Mouse (Mus musculus) MEL (cell line): ENCODE data around the gene Gpc5. TPM values are rescaled to one million over a fixed set of nuclear protein-coding genes. Genes with fewer than 3 reads are reported as not detected.

Source experiments
- DNase-seq: peaks from one replicate; pipeline ENCODE4 v3.0.0; 2011; ENCODE audit warnings: low read depth, low spot score
- H3K27ac ChIP-seq: 2 replicates; pipeline ENCODE4 v1.5.1; 2012; ENCODE audit warnings: low read depth, mild to moderate bottlenecking, control low read depth, low read length, moderate library complexity; ENCODE audit not compliant: control insufficient read depth
- H3K27me3 ChIP-seq, 2 experiments: fragments of 150-350 bp in 1 of 2; sonication (generic) in 1 of 2; 2 replicates each; pipeline ENCODE4 v1.6.1; 2012; ENCODE audit warnings: low read length in 2 of 2, mild to moderate bottlenecking in 2 of 2, improper control_type of control experiment in 1 of 2, moderate library complexity in 1 of 2; ENCODE audit not compliant: insufficient read depth in 2 of 2, control insufficient read depth in 1 of 2
- H3K36me3 ChIP-seq, 2 experiments: 2 replicates each; pipeline ENCODE4 v1.6.1; 2012 to 2014; ENCODE audit warnings: low read length in 2 of 2, improper control_type of control experiment in 1 of 2, inconsistent platforms in 1 of 2, mild to moderate bottlenecking in 1 of 2; ENCODE audit not compliant: insufficient read depth in 2 of 2, control insufficient read depth in 1 of 2
- H3K4me1 ChIP-seq, 2 experiments: fragments of 150-350 bp in 1 of 2; sonication (generic) in 1 of 2; 2 replicates each; pipeline ENCODE4 v1.6.1; 2012; ENCODE audit warnings: low read length in 2 of 2, improper control_type of control experiment in 1 of 2, mild to moderate bottlenecking in 1 of 2; ENCODE audit not compliant: insufficient read depth in 2 of 2, control insufficient read depth in 1 of 2
- H3K4me3 ChIP-seq, 2 experiments: fragments of 150-350 bp in 1 of 2; sonication (generic) in 1 of 2; 2 replicates each; pipeline ENCODE4 v1.5.1; 2012; ENCODE audit warnings: low read depth in 2 of 2, low read length in 2 of 2, mild to moderate bottlenecking in 2 of 2, moderate library complexity in 2 of 2, control low read depth in 1 of 2, improper control_type of control experiment in 1 of 2; ENCODE audit not compliant: control insufficient read depth in 1 of 2, insufficient read depth in 1 of 2
- H3K79me2 ChIP-seq: 2 replicates; pipeline ENCODE4 v1.6.1; 2012; ENCODE audit warnings: mild to moderate bottlenecking, low read length, moderate library complexity; ENCODE audit not compliant: control insufficient read depth, poor library complexity, insufficient read depth
- H3K9ac ChIP-seq: 2 replicates; pipeline ENCODE4 v1.6.1; 2012; ENCODE audit warnings: low read depth, mild to moderate bottlenecking, control low read depth, low read length, moderate library complexity; ENCODE audit not compliant: control insufficient read depth, poor library complexity, severe bottlenecking
- H3K9me3 ChIP-seq: fragments of 150-350 bp; sonication (generic); replicated peaks from 2 replicates; pipeline ENCODE4 v1.6.1; 2012; ENCODE audit warnings: mild to moderate bottlenecking, low read length, improper control_type of control experiment, moderate library complexity; ENCODE audit not compliant: insufficient read depth
- BHLHE40 ChIP-seq: IDR thresholded peaks from 2 replicates; pipeline ENCODE4 v1.6.1; 2012; ENCODE audit warnings: low read depth, mild to moderate bottlenecking, inconsistent platforms, low read length, improper control_type of control experiment, borderline replicate concordance
- CTCF ChIP-seq, 3 experiments: IDR thresholded peaks in 2 of 3; conservative IDR thresholded peaks in 1 of 3; 2 replicates each; pipeline ENCODE4 v1.5.1; 2011 to 2012; ENCODE audit warnings: low read length in 3 of 3, low read depth in 2 of 3, mild to moderate bottlenecking in 2 of 3, improper control_type of control experiment in 1 of 3, inconsistent platforms in 1 of 3, mixed read lengths in 1 of 3, moderate library complexity in 1 of 3; ENCODE audit not compliant: control insufficient read depth in 1 of 3, insufficient read depth in 1 of 3, poor library complexity in 1 of 3, severe bottlenecking in 1 of 3
- ETS1 ChIP-seq: IDR thresholded peaks from 2 replicates; pipeline ENCODE4 v1.6.1; 2012; ENCODE audit warnings: low read depth, mild to moderate bottlenecking, inconsistent platforms, low read length, improper control_type of control experiment, moderate library complexity
- KAT2A ChIP-seq: conservative IDR thresholded peaks from 2 replicates; pipeline ENCODE4 v1.6.1; 2012; ENCODE audit warnings: low read depth, low read length, improper control_type of control experiment, inconsistent platforms
- NRF1 ChIP-seq: IDR thresholded peaks from 2 replicates; pipeline ENCODE4 v1.6.1; 2014; ENCODE audit warnings: low read depth, mild to moderate bottlenecking, inconsistent platforms, low read length, improper control_type of control experiment, moderate library complexity; ENCODE audit not compliant: poor library complexity, insufficient read depth, severe bottlenecking
- POLR2AphosphoS2 ChIP-seq: IDR thresholded peaks from 2 replicates; pipeline ENCODE4 v1.6.1; 2011; ENCODE audit warnings: low read length, improper control_type of control experiment
- RAD21 ChIP-seq: IDR thresholded peaks from 2 replicates; pipeline ENCODE4 v1.6.1; 2011; ENCODE audit warnings: mild to moderate bottlenecking, low read depth, low read length, improper control_type of control experiment
- RCOR1 ChIP-seq: IDR thresholded peaks from 2 replicates; pipeline ENCODE4 v1.6.1; 2012; ENCODE audit warnings: low read depth, mild to moderate bottlenecking, inconsistent platforms, low read length, improper control_type of control experiment
- SMC3 ChIP-seq: IDR thresholded peaks from 2 replicates; pipeline ENCODE4 v1.6.1; 2011; ENCODE audit warnings: low read depth, low read length, improper control_type of control experiment
- TCF12 ChIP-seq: IDR thresholded peaks from 2 replicates; pipeline ENCODE4 v1.6.1; 2014; ENCODE audit warnings: low read depth, mild to moderate bottlenecking, inconsistent platforms, low read length, improper control_type of control experiment, moderate library complexity
- USF1 ChIP-seq: IDR thresholded peaks from 2 replicates; pipeline ENCODE4 v1.6.1; 2014; ENCODE audit warnings: low read depth, mild to moderate bottlenecking, inconsistent platforms, low read length, improper control_type of control experiment, moderate library complexity
- ZC3H11A ChIP-seq: IDR thresholded peaks from 2 replicates; pipeline ENCODE4 v1.6.1; 2012; ENCODE audit warnings: low read depth, mild to moderate bottlenecking, inconsistent platforms, low read length, improper control_type of control experiment
- ZMIZ1 ChIP-seq: IDR thresholded peaks from 2 replicates; pipeline ENCODE4 v1.6.1; 2012; ENCODE audit warnings: low read depth, mild to moderate bottlenecking, inconsistent platforms, low read length, improper control_type of control experiment, moderate library complexity
- ZNF384 ChIP-seq: IDR thresholded peaks from 2 replicates; pipeline ENCODE4 v1.6.1; 2012; ENCODE audit warnings: low read depth, mild to moderate bottlenecking, inconsistent platforms, low read length, improper control_type of control experiment
- polyA plus RNA-seq, 2 experiments: library from polyadenylated mRNA; stranded (reverse) in 1 of 2; unstranded in 1 of 2; fragments of >175 nt in 1 of 2; fragments of >200 nt in 1 of 2; gene quantifications; 2 replicates each; pipeline versions ENCODE4 v1.2.1 to v1.2.4; 2012; ENCODE audit warnings: low replicate concordance in 2 of 2, low read depth in 1 of 2; ENCODE audit not compliant: insufficient read length in 2 of 2, insufficient read depth in 1 of 2, missing spikeins in 1 of 2
- total RNA-seq: library from RNA; depleted of rRNA; stranded (reverse); fragments of 300-350 nt; gene quantifications from 2 replicates; pipeline ENCODE4 v1.2.3, GENCODE M21; 2012

The Gpc5 gene
- total and polyA plus RNA-seq, 3 experiments, result not detected

DNA sequence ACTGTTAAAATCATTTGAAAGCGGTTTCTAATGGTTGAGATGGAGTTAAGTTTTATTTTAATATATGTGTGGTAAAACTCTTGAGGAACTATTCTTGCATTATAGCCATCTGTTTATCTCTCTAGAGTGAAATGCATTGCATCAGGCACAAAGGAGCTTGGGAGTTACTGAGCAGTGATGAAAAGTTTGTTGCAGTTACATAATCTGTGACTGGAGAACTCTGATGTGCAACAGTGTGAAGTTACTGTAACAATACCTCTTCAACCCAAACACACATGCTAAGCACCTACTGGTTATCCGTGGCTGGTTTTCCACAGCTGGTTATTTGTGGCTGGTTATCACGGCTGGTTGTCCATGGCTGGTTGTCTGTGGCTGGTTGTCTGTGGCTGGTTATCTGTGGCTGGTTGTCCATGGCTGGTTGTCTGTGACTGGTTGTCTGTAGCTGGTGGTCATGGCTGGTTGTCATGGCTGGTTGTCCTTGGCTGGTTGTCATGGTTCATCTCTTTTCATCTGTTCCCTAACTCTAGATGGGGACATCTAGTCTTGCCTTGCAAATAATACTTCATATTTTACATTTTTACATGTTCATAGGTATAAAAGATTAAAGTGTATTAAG is 273.4 kb downstream of the Gpc5 start:
- no peaks in the 10 kb centered on the region for H3K36me3 ChIP-seq
- H3K4me3 ChIP-seq, result no peak overlapping the region
- no peaks in the 10 kb centered on the region for H3K27me3 ChIP-seq
- H3K4me1 ChIP-seq, result peaks cover 0 to 2% of the 10 kb centered on the region in 2 experiments; a peak in 2 of 4 replicates
- no peaks in the 10 kb centered on the region for H3K79me2 ChIP-seq
- H3K9me3 ChIP-seq, result no peaks in the 10 kb centered on the region
- H3K9ac ChIP-seq, result no peak overlapping the region
- TF ChIP-seq KAT2A, result no peak
- TF ChIP-seq ZNF384, result no peak
- TF ChIP-seq BHLHE40, result no peak
- no peak for TF ChIP-seq ETS1
- TF ChIP-seq TCF12, result no peak
- H3K27ac ChIP-seq, result no peak overlapping the region
- DNase-seq, result peak; percentile 4

DNA sequence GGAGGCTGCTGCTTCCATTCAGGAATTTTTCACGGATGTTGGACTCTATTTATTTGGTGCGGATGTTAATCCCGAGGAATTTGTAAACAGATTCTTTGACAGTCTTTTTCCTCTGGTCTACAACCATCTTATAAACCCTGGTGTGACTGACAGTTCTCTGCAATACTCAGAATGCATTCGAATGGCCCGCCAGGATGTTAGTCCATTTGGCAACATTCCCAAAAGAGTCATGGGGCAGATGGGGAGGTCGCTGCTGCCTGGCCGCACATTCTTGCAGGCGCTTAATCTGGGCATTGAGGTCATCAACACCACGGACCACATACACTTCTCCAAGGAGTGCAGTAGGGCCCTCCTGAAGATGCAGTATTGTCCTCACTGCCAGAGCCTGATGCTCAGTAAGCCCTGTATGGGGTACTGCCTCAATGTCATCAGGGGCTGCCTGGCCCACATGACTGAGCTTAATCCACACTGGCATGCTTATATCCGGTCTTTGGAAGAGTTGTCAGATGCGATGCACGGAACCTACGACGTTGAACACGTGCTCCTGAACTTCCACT is 277.7 kb downstream of the Gpc5 start:
- DNase-seq, result no peak
- Histone ChIP-seq H3K4me1 (peaks cover 0 to 2% of the 10 kb centered on the region in 2 experiments; a peak in 2 of 4 replicates), H3K36me3 (no peaks in the 10 kb centered on the region), H3K27ac (no peak overlapping the region), H3K27me3 (no peaks in the 10 kb centered on the region), H3K9me3 (no peaks in the 10 kb centered on the region), H3K4me3 (no peak overlapping the region), H3K9ac (no peak overlapping the region), H3K79me2 (no peaks in the 10 kb centered on the region)
- TF ChIP-seq NRF1, result no peak
- TF ChIP-seq BHLHE40, result no peak
- no peak for TF ChIP-seq POLR2AphosphoS2
- no peak for TF ChIP-seq RCOR1

DNA sequence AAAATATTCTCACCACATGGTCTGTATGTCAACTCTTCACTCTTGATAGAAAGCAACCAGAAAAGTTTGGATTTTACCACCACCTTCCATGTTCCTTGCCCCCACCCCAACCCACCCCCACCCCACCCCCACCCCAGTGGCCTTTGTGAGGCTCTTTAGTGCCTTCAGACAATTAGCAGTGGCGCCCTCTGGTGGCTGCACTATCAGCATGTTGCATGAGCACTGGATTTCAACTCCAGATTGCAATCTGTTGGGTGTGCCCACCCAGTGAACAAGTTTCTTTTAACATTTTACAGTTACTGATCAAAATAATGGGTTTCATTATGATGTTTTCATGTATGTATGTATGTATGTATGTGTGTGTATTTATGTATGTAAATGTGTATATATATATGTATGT is 279.1 kb downstream of the Gpc5 start:
- H3K79me2 ChIP-seq, result no peaks in the 10 kb centered on the region
- no peaks in the 10 kb centered on the region for H3K27me3 ChIP-seq
- H3K36me3 ChIP-seq, result no peaks in the 10 kb centered on the region
- no peaks in the 10 kb centered on the region for H3K4me1 ChIP-seq
- H3K9ac ChIP-seq, result no peak overlapping the region
- DNase-seq, result peak; percentile 16
- TF ChIP-seq CTCF (IDR thresholded peaks at IDR 0.05 in 2 of 3, conservative IDR thresholded peaks at IDR 0.05 in 1 of 3; ENCODE audit: control insufficient read depth in 1 of 3, insufficient read depth in 1 of 3, low read depth in 2 of 3, low read length in 3 of 3, poor library complexity in 1 of 3, severe bottlenecking in 1 of 3), result peak in 2 of 3 experiments; percentile 41 to 56; a peak in 4 of 6 replicates
- no peak for TF ChIP-seq RAD21
- TF ChIP-seq ZMIZ1, result no peak
- TF ChIP-seq ZC3H11A, result 0 out of 2 replicates have a peak, but pooled peaks have one; percentile 14
- peak; percentile 58 for TF ChIP-seq SMC3
- TF ChIP-seq USF1, result no peak
- H3K4me3 ChIP-seq, result no peak overlapping the region
- no peak overlapping the region for H3K27ac ChIP-seq
- no peaks in the 10 kb centered on the region for H3K9me3 ChIP-seq
